Comparison of ENCODE assay signal across 11 mouse cellular contexts in genomic region chr19:56984229-56984628, GRCm38 (mm10). TPM values are rescaled to one million over a fixed set of nuclear protein-coding genes. Genes with fewer than 3 reads are reported as not detected.
DNase-seq lines count a peak whose midpoint lies in the region; ATAC-seq and TF ChIP-seq lines count a peak whose summit lies in the region.
"Had no signal": no experiment of that assay in that cellular context is flagged by ENCODE, and none has a peak within 500 bp of the region (broad histone marks: within the 10 kb centered on the region; RNA-seq: fewer than 3 reads in every experiment).

No protein-coding gene starts in this region.

- peak; percentile 57 for DNase-seq in kidney, postnatal 14 days
- no peak for DNase-seq in kidney, adult 18-20 months
- peak; percentile 60 for DNase-seq in gastrocnemius, postnatal 10 days
- DNase-seq in midbrain, postnatal 0 days (ENCODE audit: low spot score) = no peak
- DNase-seq in natural killer cell, adult 2 months (ENCODE audit: low spot score in 2 of 2) = no peak
- DNase-seq: cerebellum, adult 9-10 months had no signal

- peaks cover 57% of the 10 kb centered on the region for H3K4me1 ChIP-seq in heart, embryonic 13.5 days
- H3K4me1 ChIP-seq in stomach, embryonic 14.5 days (ENCODE audit: control insufficient read depth, insufficient read depth, low read length) = peaks cover 24% of the 10 kb centered on the region
- H3K4me1 ChIP-seq in midbrain, postnatal 0 days (ENCODE audit: insufficient read depth, low read length) = no peaks in the 10 kb centered on the region

- H3K27me3 ChIP-seq in heart, embryonic 13.5 days (replicated peaks) = no peaks in the 10 kb centered on the region
- H3K27me3 ChIP-seq in stomach, embryonic 14.5 days (ENCODE audit: control insufficient read depth, insufficient read depth, low read length) = no peaks in the 10 kb centered on the region
- H3K27me3 ChIP-seq in midbrain, postnatal 0 days (ENCODE audit: insufficient read depth, low read length) = no peaks in the 10 kb centered on the region
- H3K27me3 ChIP-seq: limb, embryonic 13.5 days had no signal

- WGBS in heart, embryonic 13.5 days = 45% methylated on average over 4 of the region's 4 CpGs
- 33% methylated on average over 4 of the region's 4 CpGs for WGBS in stomach, embryonic 14.5 days
- WGBS in midbrain, postnatal 0 days = 65% methylated on average over 4 of the region's 4 CpGs

- no peaks in the 10 kb centered on the region for H3K9me3 ChIP-seq in heart, embryonic 13.5 days
- H3K9me3 ChIP-seq in stomach, embryonic 14.5 days (ENCODE audit: control insufficient read depth, low read depth, low read length) = no peaks in the 10 kb centered on the region
- H3K9me3 ChIP-seq in midbrain, postnatal 0 days (ENCODE audit: low read length) = no peaks in the 10 kb centered on the region
- H3K9me3 ChIP-seq: limb, embryonic 13.5 days had no signal

- no peaks in the 10 kb centered on the region for H3K36me3 ChIP-seq in heart, embryonic 13.5 days
- no peaks in the 10 kb centered on the region for H3K36me3 ChIP-seq in stomach, embryonic 14.5 days (ENCODE audit: control insufficient read depth, insufficient read depth, low read length)
- H3K36me3 ChIP-seq in midbrain, postnatal 0 days (ENCODE audit: insufficient read depth, low read length) = no peaks in the 10 kb centered on the region
- H3K36me3 ChIP-seq: limb, embryonic 13.5 days had no signal

- no peak for TF ChIP-seq CTCF in midbrain, postnatal 0 days (IDR thresholded peaks at IDR 0.05)

- peak overlapping the region; percentile 39 for H3K27ac ChIP-seq in heart, embryonic 13.5 days (replicated peaks)
- H3K27ac ChIP-seq in stomach, embryonic 14.5 days (ENCODE audit: low read length) = peak overlapping the region; percentile 76
- H3K27ac ChIP-seq in midbrain, postnatal 0 days (ENCODE audit: low read depth, low read length) = no peak overlapping the region
- H3K27ac ChIP-seq: hindbrain, embryonic 14.5 days; limb, embryonic 13.5 days had no signal

- H3K4me2 ChIP-seq in heart, embryonic 13.5 days = no peak overlapping the region
- no peak overlapping the region for H3K4me2 ChIP-seq in stomach, embryonic 14.5 days (replicated peaks; ENCODE audit: low read depth, low read length)
- H3K4me2 ChIP-seq in midbrain, postnatal 0 days (ENCODE audit: low read depth, low read length, poor library complexity, severe bottlenecking) = no peak overlapping the region
- H3K4me2 ChIP-seq: hindbrain, embryonic 14.5 days; limb, embryonic 13.5 days had no signal

- peak overlapping the region; percentile 40; the same call in 1 of the 2 replicates for H3K9ac ChIP-seq in heart, embryonic 13.5 days
- no peak overlapping the region for H3K9ac ChIP-seq in stomach, embryonic 14.5 days (replicated peaks; ENCODE audit: low read depth, low read length)
- H3K9ac ChIP-seq in midbrain, postnatal 0 days (replicated peaks; ENCODE audit: low read length, poor library complexity, severe bottlenecking) = no peak overlapping the region
- H3K9ac ChIP-seq: hindbrain, embryonic 14.5 days; limb, embryonic 13.5 days had no signal

- no peak for ATAC-seq in heart, embryonic 13.5 days (ENCODE audit: extremely low read depth, insufficient number of reproducible peaks, low FRiP score, low TSS enrichment)
- ATAC-seq in stomach, embryonic 14.5 days (ENCODE audit: insufficient number of reproducible peaks, insufficient read depth, low FRiP score, low read depth) = peak; percentile 34; the same call in 1 of the 2 replicates
- ATAC-seq in midbrain, postnatal 0 days (ENCODE audit: low FRiP score) = no peak

- H3K4me3 ChIP-seq in heart, embryonic 13.5 days = no peak overlapping the region
- H3K4me3 ChIP-seq in stomach, embryonic 14.5 days (ENCODE audit: low read depth, low read length) = no peak overlapping the region
- no peak overlapping the region for H3K4me3 ChIP-seq in midbrain, postnatal 0 days (ENCODE audit: low read depth, low read length)
- H3K4me3 ChIP-seq: limb, embryonic 13.5 days had no signal

RNA-seq across cellular contexts. Expression of gene Afap1l2, which starts 23.8 kb away (rescaled TPM):
- total RNA-seq in gastrocnemius, postnatal 10 days (2021) = 10 to 100 TPM; 14.2 to 22.4 TPM
- polyA plus RNA-seq in heart, embryonic 13.5 days (2015; fragmentation: Nextera tagmentation; extraction: Ambion mirVana) = 1.6 and 1.7 TPM in 2 replicates
- 24.6 and 28.5 TPM in 2 replicates for polyA plus RNA-seq in stomach, embryonic 14.5 days (2014; fragmentation: Nextera tagmentation; extraction: Ambion mirVana)
- total RNA-seq in midbrain, postnatal 0 days (2014; rRNA removed) = 13.2 and 15.3 TPM in 2 replicates
- 8.1 and 10.8 TPM in 2 replicates for polyA plus RNA-seq in midbrain, postnatal 0 days (2015; fragmentation: Nextera tagmentation; extraction: Ambion mirVana)
- total RNA-seq: megakaryocyte, adult 5-6 weeks had no signal

Comparison
In these comparisons a context has a peak if more than half of its experiments do, and no peak if none do; other contexts are left out.
1. DNase-seq: peak in kidney, postnatal 14 days (single experiment) and gastrocnemius, postnatal 10 days (single experiment); none in kidney, adult 18-20 months (single experiment), midbrain, postnatal 0 days (single experiment) and natural killer cell, adult 2 months (0 of 2).